Mouse (Mus musculus): ENCODE results near the gene Smim22. TPM values are rescaled to one million over a fixed set of nuclear protein-coding genes. Genes with fewer than 3 reads are reported as not detected.

Smim22 gene
- polyA plus RNA-seq, 1 experiment, result 232 TPM

DNA sequence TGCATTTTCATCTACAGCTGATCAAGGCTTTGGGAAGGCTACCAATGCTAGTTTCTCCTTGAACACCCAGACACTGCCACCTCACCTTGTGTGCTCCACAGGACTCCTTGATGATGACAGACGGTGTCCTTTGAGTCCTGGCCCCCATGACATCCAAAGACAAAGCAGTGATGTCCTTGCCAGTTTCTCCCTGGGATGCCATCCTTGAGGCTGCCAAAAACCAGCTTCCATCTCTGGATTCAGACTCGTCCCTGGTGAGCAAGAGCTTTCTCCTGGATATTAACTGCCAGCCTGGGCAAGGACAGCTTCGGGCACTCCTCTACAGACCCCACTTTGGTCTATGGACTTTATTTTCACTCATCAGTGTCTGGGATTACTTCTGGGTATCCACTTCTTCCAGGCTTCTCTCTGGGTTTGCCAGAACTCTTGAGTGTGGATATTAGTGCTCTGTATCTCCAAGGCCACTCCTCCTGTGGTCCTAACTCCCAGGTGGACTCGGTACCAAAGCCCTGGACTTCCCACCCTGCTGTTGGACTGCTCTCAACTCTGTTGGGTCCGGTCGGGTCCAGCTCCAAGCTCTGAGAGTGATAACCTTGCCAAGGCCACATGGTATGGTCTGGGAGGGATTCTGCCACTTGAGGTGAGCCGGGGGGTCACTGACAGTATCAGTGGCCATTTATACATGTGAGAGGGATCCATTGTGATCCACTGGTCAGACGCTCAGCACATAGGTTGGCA, 41.5 kb upstream of the Smim22 start:
- Histone ChIP-seq H3K27me3 (replicated peaks; ENCODE audit: control insufficient read depth, insufficient read depth, low read length) (no peaks in the 10 kb centered on the region), H3K27ac (ENCODE audit: insufficient read depth, low read depth, low read length) (no peak overlapping the region), H3K36me3 (ENCODE audit: control insufficient read depth, insufficient read depth, low read length) (no peaks in the 10 kb centered on the region), H3K4me3 (ENCODE audit: insufficient read depth, low read depth, low read length) (no peak overlapping the region), H3K4me1 (ENCODE audit: control insufficient read depth, insufficient read depth, low read length) (peaks cover 4% of the 10 kb centered on the region; the same call in 1 of the 2 replicates)
- no peak for DNase-seq
- TF ChIP-seq POLR2A (IDR thresholded peaks at IDR 0.05; ENCODE audit: low read depth, low read length) (no peak), CTCF (conservative IDR thresholded peaks at IDR 0.05; ENCODE audit: insufficient read depth, insufficient read length, low read depth, low read length) (no peak)
- 90% methylated on average over 8 of the region's 8 CpGs for WGBS

DNA sequence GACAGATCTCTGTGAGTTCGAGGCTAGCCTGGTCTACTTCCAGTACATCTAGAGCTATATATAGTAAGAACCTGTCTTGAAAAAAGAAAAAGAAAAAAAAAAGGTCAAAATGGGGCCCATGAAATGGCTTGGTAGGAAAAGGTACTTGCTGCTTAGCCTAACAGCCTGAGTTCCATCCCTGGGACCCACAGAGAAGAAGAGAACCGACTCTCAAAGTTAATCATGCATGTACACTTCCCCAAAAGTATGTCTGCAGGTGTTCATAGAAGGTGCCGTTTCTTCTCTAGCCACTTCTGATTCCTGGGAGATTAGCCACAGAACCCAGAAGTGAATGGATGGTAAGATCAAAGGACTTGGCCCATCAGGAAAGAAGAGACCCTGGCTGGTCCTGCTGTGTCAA, 38.7 kb upstream of the Smim22 start:
- no peaks in the 10 kb centered on the region for H3K27me3 ChIP-seq (replicated peaks; ENCODE audit: control insufficient read depth, insufficient read depth, low read length)
- H3K4me1 ChIP-seq (ENCODE audit: control insufficient read depth, insufficient read depth, low read length), result no peaks in the 10 kb centered on the region; the same call in 1 of the 2 replicates
- no peak for DNase-seq
- WGBS, result 70% methylated on average over 3 of the region's 3 CpGs
- no peak overlapping the region for H3K4me3 ChIP-seq (ENCODE audit: insufficient read depth, low read depth, low read length)
- H3K27ac ChIP-seq (ENCODE audit: insufficient read depth, low read depth, low read length), result no peak overlapping the region
- TF ChIP-seq CTCF (conservative IDR thresholded peaks at IDR 0.05; ENCODE audit: insufficient read depth, insufficient read length, low read depth, low read length) (no peak), POLR2A (IDR thresholded peaks at IDR 0.05; ENCODE audit: low read depth, low read length) (no peak)
- H3K36me3 ChIP-seq (ENCODE audit: control insufficient read depth, insufficient read depth, low read length), result no peaks in the 10 kb centered on the region

DNA sequence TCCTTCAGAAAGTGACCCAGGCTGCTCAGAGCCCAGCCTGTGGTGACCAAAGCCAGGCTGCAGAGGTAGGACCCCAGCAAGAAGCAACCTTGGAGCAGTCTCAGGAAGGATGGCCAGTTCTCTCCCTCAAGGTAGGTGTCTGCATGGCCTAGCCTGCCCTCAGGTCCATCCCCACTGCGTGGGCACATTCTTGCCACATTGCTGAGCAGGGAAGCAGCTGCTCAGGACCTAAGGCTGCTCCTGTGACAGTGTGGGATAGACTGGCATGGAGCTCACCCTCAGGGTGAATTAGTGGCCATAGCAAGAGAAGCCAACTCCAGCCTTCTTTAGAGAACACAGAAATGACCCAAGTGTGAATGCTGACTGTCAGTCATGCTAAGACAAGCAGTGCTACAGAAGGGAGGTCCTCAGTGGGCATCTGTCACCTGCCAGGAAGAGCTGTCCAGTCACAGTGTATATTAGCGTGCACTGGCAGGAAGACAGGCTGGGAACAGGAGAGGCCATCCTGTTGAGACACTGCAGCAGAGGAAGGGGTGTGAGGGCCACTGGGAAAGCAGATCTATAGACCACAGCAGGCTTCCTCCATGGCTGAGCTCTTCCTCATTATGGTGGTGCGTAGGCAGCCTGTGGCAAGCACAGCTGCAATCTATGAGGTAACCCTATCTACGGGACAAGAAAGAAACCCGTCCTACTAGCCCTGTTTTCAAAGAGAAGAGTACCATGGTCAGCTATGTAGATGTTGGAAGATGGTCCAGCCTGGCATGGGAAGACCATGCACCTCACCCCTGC, 37.8 kb upstream of the Smim22 start:
- H3K27ac ChIP-seq (ENCODE audit: insufficient read depth, low read depth, low read length), result no peak overlapping the region
- TF ChIP-seq POLR2A (IDR thresholded peaks at IDR 0.05; ENCODE audit: low read depth, low read length) (no peak), CTCF (conservative IDR thresholded peaks at IDR 0.05; ENCODE audit: insufficient read depth, insufficient read length, low read depth, low read length) (no peak)
- H3K4me3 ChIP-seq (ENCODE audit: insufficient read depth, low read depth, low read length), result no peak overlapping the region
- 89% methylated on average over 5 of the region's 5 CpGs for WGBS
- no peaks in the 10 kb centered on the region for H3K36me3 ChIP-seq (ENCODE audit: control insufficient read depth, insufficient read depth, low read length)
- H3K4me1 ChIP-seq (ENCODE audit: control insufficient read depth, insufficient read depth, low read length), result no peaks in the 10 kb centered on the region; the same call in 1 of the 2 replicates
- DNase-seq, result no peak
- H3K27me3 ChIP-seq (replicated peaks; ENCODE audit: control insufficient read depth, insufficient read depth, low read length), result no peaks in the 10 kb centered on the region

DNA sequence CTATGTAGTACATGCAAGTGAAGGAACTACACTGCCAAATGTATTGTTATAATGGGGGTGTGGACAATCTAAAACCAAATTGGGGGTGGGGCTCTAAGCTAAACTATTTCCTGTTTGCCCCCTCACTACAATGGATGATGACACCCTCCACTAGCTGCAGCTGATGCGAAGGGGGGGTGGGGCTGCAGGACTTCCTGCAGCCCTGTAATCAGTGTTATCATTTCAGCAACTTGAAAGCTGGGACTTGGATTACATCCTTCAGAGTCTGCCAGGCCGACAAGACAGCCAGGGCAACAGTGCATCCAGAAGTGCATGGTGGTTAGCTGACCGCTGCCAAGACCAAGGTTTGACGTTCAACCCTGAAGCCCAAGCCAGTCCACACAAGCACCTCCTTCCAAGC, 35.5 kb upstream of the Smim22 start:
- 56% methylated on average over 4 of the region's 4 CpGs for WGBS
- Histone ChIP-seq H3K4me1 (ENCODE audit: control insufficient read depth, insufficient read depth, low read length) (no peaks in the 10 kb centered on the region), H3K27me3 (replicated peaks; ENCODE audit: control insufficient read depth, insufficient read depth, low read length) (no peaks in the 10 kb centered on the region), H3K27ac (ENCODE audit: insufficient read depth, low read depth, low read length) (no peak overlapping the region), H3K4me3 (ENCODE audit: insufficient read depth, low read depth, low read length) (no peak overlapping the region), H3K36me3 (ENCODE audit: control insufficient read depth, insufficient read depth, low read length) (no peaks in the 10 kb centered on the region)
- TF ChIP-seq POLR2A (IDR thresholded peaks at IDR 0.05; ENCODE audit: low read depth, low read length) (no peak), CTCF (conservative IDR thresholded peaks at IDR 0.05; ENCODE audit: insufficient read depth, insufficient read length, low read depth, low read length) (no peak)
- DNase-seq, result peak; percentile 27

DNA sequence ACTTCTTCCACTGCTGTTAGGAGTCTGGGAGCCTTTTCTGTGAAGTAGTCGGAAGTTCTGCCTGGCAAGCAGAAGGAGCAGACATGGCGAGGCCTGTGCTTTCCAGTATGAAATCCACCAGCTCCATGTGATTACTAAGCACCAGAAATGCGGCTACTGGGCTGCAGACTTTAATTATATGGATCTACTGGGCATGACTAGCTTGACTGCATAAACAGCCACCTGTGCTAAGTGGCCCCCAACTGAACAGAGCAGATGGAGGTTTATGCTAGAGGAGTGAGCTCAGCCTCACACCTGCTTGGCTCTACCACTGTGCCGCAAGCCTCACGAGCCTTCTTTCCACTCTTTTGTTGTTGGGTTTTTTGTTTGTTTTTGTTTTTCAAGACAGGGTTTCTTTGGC, 32.6 kb upstream of the Smim22 start:
- Histone ChIP-seq H3K27me3 (replicated peaks; ENCODE audit: control insufficient read depth, insufficient read depth, low read length) (no peaks in the 10 kb centered on the region), H3K36me3 (ENCODE audit: control insufficient read depth, insufficient read depth, low read length) (no peaks in the 10 kb centered on the region), H3K4me1 (ENCODE audit: control insufficient read depth, insufficient read depth, low read length) (no peaks in the 10 kb centered on the region), H3K4me3 (ENCODE audit: insufficient read depth, low read depth, low read length) (no peak overlapping the region), H3K27ac (ENCODE audit: insufficient read depth, low read depth, low read length) (no peak overlapping the region)
- WGBS, result 90% methylated on average over 5 of the region's 5 CpGs
- TF ChIP-seq POLR2A (IDR thresholded peaks at IDR 0.05; ENCODE audit: low read depth, low read length) (no peak), CTCF (conservative IDR thresholded peaks at IDR 0.05; ENCODE audit: insufficient read depth, insufficient read length, low read depth, low read length) (no peak)
- no peak for DNase-seq

DNA sequence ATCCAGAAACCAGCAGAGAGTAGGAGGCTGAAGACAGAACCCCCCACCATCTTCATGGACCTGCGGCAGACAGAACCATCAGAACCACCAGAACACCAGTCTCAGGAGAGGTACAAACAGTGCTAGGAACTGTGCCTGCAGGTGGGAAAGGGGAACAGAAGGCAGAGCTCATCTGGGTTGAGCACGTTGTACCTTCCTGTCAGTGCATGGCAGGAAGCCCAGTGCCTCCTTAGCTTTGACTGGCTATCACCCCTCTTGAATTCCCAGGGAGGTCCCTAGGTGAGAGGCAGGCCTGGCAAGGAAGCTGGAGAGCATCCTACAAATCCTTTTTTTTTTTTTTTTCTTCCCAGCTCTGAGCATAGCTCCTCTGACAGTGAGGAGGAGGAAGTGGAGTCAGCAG, 30.9 kb upstream of the Smim22 start:
- 66% methylated on average over 2 of the region's 2 CpGs for WGBS
- no peak for DNase-seq

More for the DNA sequence above, 30.9 kb upstream of the Smim22 start:
- TF ChIP-seq POLR2A (IDR thresholded peaks at IDR 0.05; ENCODE audit: low read depth, low read length), result no peak
- no peak for TF ChIP-seq CTCF (conservative IDR thresholded peaks at IDR 0.05; ENCODE audit: insufficient read depth, insufficient read length, low read depth, low read length)
- H3K27ac ChIP-seq (ENCODE audit: insufficient read depth, low read depth, low read length), result no peak overlapping the region
- H3K27me3 ChIP-seq (replicated peaks; ENCODE audit: control insufficient read depth, insufficient read depth, low read length), result no peaks in the 10 kb centered on the region
- H3K4me3 ChIP-seq (ENCODE audit: insufficient read depth, low read depth, low read length), result no peak overlapping the region
- H3K36me3 ChIP-seq (ENCODE audit: control insufficient read depth, insufficient read depth, low read length), result no peaks in the 10 kb centered on the region
- no peaks in the 10 kb centered on the region for H3K4me1 ChIP-seq (ENCODE audit: control insufficient read depth, insufficient read depth, low read length)

Data from kidney, adult 2 months (tissue).